Mouse (Mus musculus): ENCODE data around the gene Cacna2d3.

Gene Cacna2d3

GRCm38 (mm10) chr14:28923180-28923961 is 798.3 kb downstream of the Cacna2d3 start:
- DNase-seq (ENCODE audit: low read depth), result no peak

DNA sequence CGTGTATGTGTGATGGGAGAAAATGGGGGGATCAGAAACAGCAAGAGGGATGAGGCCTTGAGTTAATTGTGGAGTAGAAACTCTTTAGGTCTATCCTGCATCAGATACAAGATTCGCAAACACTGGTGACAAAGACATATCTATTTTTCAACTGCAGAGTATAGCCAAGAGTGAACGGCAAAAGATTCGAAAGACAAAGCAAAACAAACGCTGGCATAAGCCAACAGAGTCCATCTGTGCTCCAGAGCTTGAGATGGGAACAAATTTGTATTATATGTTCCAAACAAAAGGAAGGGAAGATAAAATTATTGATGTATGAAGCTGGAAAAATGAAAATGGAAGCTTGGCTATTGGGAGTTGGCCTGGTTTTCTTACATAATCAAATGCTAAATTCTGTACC is 802.8 kb downstream of the Cacna2d3 start:
- DNase-seq (ENCODE audit: low read depth), result no peak

DNA sequence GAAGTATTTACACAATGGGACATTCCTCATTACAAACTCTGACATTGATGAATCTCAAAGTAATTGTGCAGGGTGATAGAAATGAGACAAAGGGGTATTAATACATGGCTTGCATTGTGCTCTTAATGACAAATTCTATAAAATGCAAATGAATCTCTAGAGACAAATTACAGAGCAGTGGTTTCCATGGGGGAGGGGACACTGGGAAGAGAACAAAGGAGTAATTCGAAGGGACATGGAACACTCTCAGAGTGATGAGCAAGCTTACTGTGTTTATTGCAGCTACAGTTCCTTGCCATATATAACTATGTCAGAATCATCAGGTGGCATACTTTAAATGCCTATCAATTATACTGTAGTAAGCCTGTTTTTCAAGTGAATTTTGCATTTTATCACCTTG is 806.7 kb downstream of the Cacna2d3 start:
- DNase-seq (ENCODE audit: low read depth), result no peak

- DNase-seq (ENCODE audit: low read depth), result no peak
Measured at GRCm38 (mm10) chr14:28907659-28908058, 814.0 kb downstream of the Cacna2d3 start.

- DNase-seq (ENCODE audit: low read depth), result no peak
Measured at GRCm38 (mm10) chr14:28892530-28892929, 829.1 kb downstream of the Cacna2d3 start.

- no peak for DNase-seq (ENCODE audit: low read depth)
Measured at GRCm38 (mm10) chr14:28887373-28887772, 834.3 kb downstream of the Cacna2d3 start.

DNA sequence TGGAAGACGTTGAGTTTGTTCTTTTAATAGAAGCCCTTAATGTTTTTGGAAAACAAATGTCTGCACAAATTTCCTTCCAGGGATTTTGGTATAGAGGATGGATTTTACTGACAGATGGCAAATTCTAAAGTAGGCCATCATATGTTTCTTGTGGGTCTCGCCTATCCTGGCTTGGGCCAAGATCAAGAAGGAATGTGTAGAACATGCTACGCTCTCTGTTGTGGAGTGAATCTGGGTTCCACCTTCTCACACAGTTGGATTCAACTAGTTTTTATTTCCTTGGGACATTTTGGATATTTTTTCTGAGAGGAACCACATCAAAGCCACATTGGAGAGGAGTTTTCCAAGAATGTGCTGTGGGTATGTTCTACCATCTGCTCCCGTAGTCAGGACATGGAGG is 835.0 kb downstream of the Cacna2d3 start:
- no peak for DNase-seq (ENCODE audit: low read depth)

- DNase-seq (ENCODE audit: low read depth), result no peak
Measured at GRCm38 (mm10) chr14:28870983-28871382, 850.7 kb downstream of the Cacna2d3 start.

DNA sequence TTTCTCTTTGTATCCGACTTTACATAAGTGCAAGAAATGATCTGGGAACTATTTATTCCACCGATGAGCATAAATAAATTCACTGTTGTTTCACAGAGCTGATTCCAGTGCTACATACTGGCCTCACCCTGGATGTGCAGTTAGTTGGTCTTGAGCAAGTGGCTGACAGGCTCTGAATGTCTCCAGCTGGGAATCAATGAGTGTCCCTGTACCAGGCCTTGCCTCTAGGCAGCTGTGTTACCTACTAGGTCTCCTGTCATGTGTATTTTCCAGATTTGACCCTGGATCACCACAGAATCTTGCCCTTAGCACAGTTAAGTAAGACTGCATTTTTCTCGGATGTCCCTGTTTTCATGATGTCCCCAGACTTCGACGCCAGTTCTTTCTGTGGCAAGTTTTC is 851.3 kb downstream of the Cacna2d3 start:
- DNase-seq (ENCODE audit: low read depth), result no peak

DNA sequence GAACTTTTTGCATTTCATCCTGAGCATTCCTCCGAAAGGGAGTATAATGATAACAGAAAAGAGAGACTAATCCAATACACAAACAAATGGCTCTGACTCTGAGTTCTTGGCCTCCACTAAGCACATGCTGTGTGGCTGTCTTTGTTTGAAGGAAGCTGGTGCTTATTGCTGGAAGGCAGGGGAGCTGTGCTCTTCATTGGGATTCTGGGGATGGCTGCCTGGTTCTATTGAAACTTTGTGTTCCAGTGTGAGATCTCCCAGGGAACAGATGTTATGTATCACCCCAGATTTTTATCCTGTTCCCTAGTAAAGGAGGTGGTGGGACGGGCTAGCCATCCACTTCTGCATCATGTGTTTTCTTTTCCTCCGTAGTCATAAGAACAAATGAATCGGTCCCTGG is 856.7 kb downstream of the Cacna2d3 start:
- DNase-seq (ENCODE audit: low read depth), result no peak

- no peak for DNase-seq (ENCODE audit: low read depth)
Measured at GRCm38 (mm10) chr14:28861142-28861541, 860.5 kb downstream of the Cacna2d3 start.

All from naive thymus-derived CD4-positive, alpha-beta T cell, adult 2 months (primary cell).